Mouse (Mus musculus) lung, postnatal 0 days (tissue): Measurements from ENCODE around the gene Fam117a.

Experiments
- CTCF ChIP-seq: IDR thresholded peaks from 2 replicates; pipeline ENCODE4 v1.5.1; 2016; ENCODE audit warnings: antibody characterized with exemption, mild to moderate bottlenecking
- EP300 ChIP-seq: IDR thresholded peaks from 2 replicates; pipeline ENCODE4 v1.6.1; 2016; ENCODE audit warnings: antibody characterized with exemption, mild to moderate bottlenecking, control low read depth

DNA sequence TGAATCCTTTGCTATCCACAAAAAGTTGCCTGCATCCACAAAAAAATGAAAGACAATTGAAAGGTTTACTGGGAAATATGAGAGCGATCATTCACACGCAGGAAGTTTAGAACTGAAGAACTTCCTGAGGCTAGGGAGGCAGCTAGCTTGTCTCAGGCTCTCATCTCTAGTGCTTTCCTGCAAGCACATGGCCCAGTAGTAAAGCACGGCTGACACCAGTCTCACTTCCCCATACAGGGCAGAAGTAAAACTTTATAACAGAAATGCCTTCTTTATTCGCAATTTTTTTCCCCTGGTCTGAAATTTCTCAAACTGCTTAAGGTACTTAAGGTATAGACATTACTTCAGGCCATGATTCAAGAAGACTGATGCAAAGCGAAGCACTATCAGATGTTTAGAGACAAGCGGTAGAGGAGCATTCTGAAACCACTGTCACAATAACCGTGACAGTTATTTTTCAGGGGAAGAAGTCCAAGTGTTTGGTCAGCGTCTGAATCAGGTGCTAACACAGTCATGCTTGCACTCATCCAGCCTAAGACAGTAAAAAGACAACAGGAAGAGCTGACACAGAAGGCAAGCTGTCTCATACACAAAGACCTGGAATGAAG lies 43.7 kb upstream of the Fam117a start:
- TF ChIP-seq CTCF (no peak), EP300 (no peak)
